Mouse (Mus musculus) splenic B cell, adult 2 months (primary cell): ENCODE results near the gene AC124108.1.

Experiments used
- DNase-seq: peaks from one replicate; pipeline ENCODE4 v3.0.0-alpha.2; 2011; ENCODE audit warnings: low read depth, low spot score
- H3K27me3 ChIP-seq: 2 replicates; pipeline ENCODE4 v1.6.1; 2012; ENCODE audit warnings: mild to moderate bottlenecking, low read length, moderate library complexity, mixed read lengths; ENCODE audit not compliant: control insufficient read depth, poor library complexity, insufficient read depth, severe bottlenecking
- H3K36me3 ChIP-seq: 2 replicates; pipeline ENCODE4 v1.6.1; 2012; ENCODE audit warnings: mild to moderate bottlenecking, low read length, moderate library complexity, mixed read lengths; ENCODE audit not compliant: control insufficient read depth, poor library complexity, insufficient read depth, severe bottlenecking

The AC124108.1 gene

GRCm38 (mm10) chr1:132190040-132190513 lies 1.2 kb upstream of the AC124108.1 start:
- Histone ChIP-seq H3K36me3 (no peaks in the 10 kb centered on the region), H3K27me3 (peaks cover 1% of the 10 kb centered on the region; the same call in 1 of the 2 replicates)
- no peak for DNase-seq

- no peaks in the 10 kb centered on the region for H3K36me3 ChIP-seq
- DNase-seq = no peak
- peaks cover 1% of the 10 kb centered on the region; the same call in 1 of the 2 replicates for H3K27me3 ChIP-seq
Observed at GRCm38 (mm10) chr1:132190621-132191092, 600 bp upstream of the AC124108.1 start.

- Histone ChIP-seq H3K27me3 (peaks cover 1% of the 10 kb centered on the region; the same call in 1 of the 2 replicates), H3K36me3 (no peaks in the 10 kb centered on the region)
- no peak for DNase-seq
Observed at GRCm38 (mm10) chr1:132191786-132192680, 776 bp downstream of the AC124108.1 start.

GRCm38 (mm10) chr1:132193806-132194205 lies 2.5 kb downstream of the AC124108.1 start:
- no peak for DNase-seq
- Histone ChIP-seq H3K36me3 (no peaks in the 10 kb centered on the region), H3K27me3 (peaks cover 1% of the 10 kb centered on the region; the same call in 1 of the 2 replicates)

GRCm38 (mm10) chr1:132194624-132195023 lies 3.4 kb downstream of the AC124108.1 start:
- no peaks in the 10 kb centered on the region for H3K36me3 ChIP-seq
- peak; percentile 18 for DNase-seq
- peaks cover 1% of the 10 kb centered on the region; the same call in 1 of the 2 replicates for H3K27me3 ChIP-seq

GRCm38 (mm10) chr1:132195100-132195499 lies 3.8 kb downstream of the AC124108.1 start:
- H3K36me3 ChIP-seq = no peaks in the 10 kb centered on the region
- H3K27me3 ChIP-seq = peaks cover 1% of the 10 kb centered on the region; the same call in 1 of the 2 replicates
- DNase-seq = no peak

- H3K27me3 ChIP-seq = peaks cover 1% of the 10 kb centered on the region; the same call in 1 of the 2 replicates
Observed at GRCm38 (mm10) chr1:132195681-132196080, 4.4 kb downstream of the AC124108.1 start.

GRCm38 (mm10) chr1:132196337-132196736 lies 5.1 kb downstream of the AC124108.1 start:
- H3K27me3 ChIP-seq = peaks cover 1% of the 10 kb centered on the region; the same call in 1 of the 2 replicates
- no peak for DNase-seq
- H3K36me3 ChIP-seq = no peaks in the 10 kb centered on the region

More at GRCm38 (mm10) chr1:132195681-132196080, 4.4 kb downstream of the AC124108.1 start:
- H3K36me3 ChIP-seq = no peaks in the 10 kb centered on the region
- DNase-seq = no peak

GRCm38 (mm10) chr1:132197666-132198065 lies 6.4 kb downstream of the AC124108.1 start:
- Histone ChIP-seq H3K27me3 (no peaks in the 10 kb centered on the region; the same call in 1 of the 2 replicates), H3K36me3 (no peaks in the 10 kb centered on the region)
- DNase-seq = no peak

GRCm38 (mm10) chr1:132198401-132199071 lies 7.3 kb downstream of the AC124108.1 start:
- H3K36me3 ChIP-seq = no peaks in the 10 kb centered on the region
- H3K27me3 ChIP-seq = no peaks in the 10 kb centered on the region; the same call in 1 of the 2 replicates
- DNase-seq = no peak

- DNase-seq = no peak
- Histone ChIP-seq H3K36me3 (no peaks in the 10 kb centered on the region), H3K27me3 (no peaks in the 10 kb centered on the region; the same call in 1 of the 2 replicates)
Observed at GRCm38 (mm10) chr1:132199244-132199643, 8.0 kb downstream of the AC124108.1 start.

GRCm38 (mm10) chr1:132199934-132200333 lies 8.7 kb downstream of the AC124108.1 start:
- no peaks in the 10 kb centered on the region; the same call in 1 of the 2 replicates for H3K27me3 ChIP-seq
- no peaks in the 10 kb centered on the region for H3K36me3 ChIP-seq
- no peak for DNase-seq

- H3K27me3 ChIP-seq = no peaks in the 10 kb centered on the region; the same call in 1 of the 2 replicates
- no peak for DNase-seq
- no peaks in the 10 kb centered on the region for H3K36me3 ChIP-seq
Observed at GRCm38 (mm10) chr1:132200562-132201510, 9.6 kb downstream of the AC124108.1 start.

GRCm38 (mm10) chr1:132201511-132201860 lies 10.2 kb downstream of the AC124108.1 start:
- Histone ChIP-seq H3K27me3 (no peaks in the 10 kb centered on the region; the same call in 1 of the 2 replicates), H3K36me3 (no peaks in the 10 kb centered on the region)
- no peak for DNase-seq
